Mouse (Mus musculus): Measurements from ENCODE around the gene Nup188. TPM values are rescaled to one million over a fixed set of nuclear protein-coding genes. Genes with fewer than 3 reads are reported as not detected.

Gene Nup188
- total RNA-seq, 4 experiments from 2014 or later, result 6.0 to 8.8 (median 7.2) TPM

DNA sequence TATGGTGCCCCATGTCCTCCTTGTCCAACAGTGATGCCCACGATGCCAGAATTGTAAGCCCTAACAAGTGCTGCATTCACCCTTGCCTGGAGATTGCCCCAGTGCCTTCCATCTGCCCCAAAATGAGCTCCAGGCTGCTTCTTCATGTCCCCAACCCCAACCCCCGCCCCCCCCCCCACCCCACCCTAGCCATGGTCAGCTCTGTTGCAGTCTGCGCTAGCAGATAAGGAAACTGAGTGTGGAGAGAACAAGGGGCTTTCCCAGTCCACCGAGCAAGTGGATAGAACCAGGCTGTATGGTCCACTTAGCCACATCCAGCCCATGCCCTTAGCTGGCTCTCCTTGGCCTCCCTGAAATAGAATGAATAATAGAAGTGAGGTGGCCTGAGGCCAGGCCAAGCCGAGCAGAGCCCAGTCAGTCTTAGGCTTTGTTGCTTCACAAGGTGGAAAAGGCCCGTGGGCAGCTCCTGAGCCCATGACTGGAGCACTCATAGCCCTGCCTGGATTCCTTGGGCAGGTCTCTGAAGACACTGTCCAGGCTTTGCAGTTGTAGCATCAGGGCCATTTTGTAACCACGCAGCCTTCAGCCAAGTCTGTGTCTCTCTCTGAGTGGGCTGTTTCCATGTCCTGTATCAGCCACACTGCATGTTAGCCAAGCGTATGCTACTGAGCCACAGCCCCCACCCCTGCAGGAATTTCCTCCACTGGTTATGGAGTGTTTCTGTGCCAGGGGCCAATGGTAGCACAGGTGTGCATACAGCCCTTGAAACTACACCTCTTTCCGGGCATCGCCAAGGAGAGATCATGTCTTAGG lies 94.6 kb downstream of the Nup188 start:
- DNase-seq (ENCODE audit: low spot score in 2 of 2), result no peak

DNA sequence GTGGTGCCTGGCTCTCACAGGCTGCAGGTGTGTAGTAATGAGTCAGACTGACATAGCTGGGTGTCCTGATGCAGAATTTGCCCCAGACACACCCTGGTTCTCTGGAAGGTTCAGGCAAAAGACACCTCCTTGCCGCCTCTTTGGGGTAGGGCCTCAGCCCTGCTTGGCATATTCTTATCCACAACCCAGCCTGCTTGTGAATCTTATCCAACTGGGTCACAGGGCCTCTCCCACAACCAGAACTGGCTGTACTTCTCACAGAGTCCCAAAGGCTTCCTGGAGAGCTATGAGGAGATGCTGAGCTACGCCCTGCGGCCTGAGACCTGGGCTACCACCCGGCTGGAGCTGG lies 95.2 kb downstream of the Nup188 start:
- DNase-seq (ENCODE audit: low spot score in 2 of 2), result no peak

DNA sequence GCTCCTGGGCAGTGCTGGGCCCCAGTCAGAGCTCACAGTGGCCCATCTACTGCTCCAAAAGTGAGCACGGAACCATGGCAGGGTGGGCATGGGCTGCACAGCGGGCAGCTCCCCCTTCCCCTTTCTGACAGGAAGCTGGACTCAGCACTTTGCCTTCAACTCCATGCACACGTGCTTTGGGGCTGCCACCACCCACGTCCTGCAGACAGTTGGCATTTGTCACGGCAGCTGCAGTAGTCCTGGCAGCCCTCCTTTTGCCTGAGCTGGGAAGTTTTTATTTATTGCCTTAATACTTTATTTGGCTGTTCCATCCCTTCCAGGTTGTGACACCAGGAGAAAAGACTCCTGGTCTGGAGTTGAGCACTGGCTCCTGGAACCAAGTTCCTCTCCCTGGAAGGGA lies 98.6 kb downstream of the Nup188 start:
- DNase-seq (ENCODE audit: low spot score in 2 of 2), result no peak

DNA sequence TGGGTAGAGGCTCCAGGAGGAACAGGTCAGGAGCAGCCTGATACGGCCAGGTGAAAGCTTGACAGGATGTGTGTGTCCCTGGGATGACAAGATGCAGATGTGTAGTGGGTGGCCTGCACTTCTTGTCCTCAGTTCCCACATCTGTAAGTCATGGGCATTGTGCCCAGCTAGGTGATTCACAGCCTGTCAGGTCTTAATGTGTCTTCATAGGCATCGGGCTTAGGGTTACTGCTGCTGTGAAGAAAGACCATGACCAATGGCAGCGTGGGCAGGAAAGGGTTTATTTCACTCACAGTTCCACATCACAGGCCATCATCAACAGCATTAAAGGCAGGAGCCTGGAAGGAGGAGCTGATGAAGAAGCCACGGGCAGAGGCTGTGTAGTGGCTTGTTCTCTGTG lies 99.4 kb downstream of the Nup188 start:
- no peak for DNase-seq (ENCODE audit: low spot score in 2 of 2)

DNA sequence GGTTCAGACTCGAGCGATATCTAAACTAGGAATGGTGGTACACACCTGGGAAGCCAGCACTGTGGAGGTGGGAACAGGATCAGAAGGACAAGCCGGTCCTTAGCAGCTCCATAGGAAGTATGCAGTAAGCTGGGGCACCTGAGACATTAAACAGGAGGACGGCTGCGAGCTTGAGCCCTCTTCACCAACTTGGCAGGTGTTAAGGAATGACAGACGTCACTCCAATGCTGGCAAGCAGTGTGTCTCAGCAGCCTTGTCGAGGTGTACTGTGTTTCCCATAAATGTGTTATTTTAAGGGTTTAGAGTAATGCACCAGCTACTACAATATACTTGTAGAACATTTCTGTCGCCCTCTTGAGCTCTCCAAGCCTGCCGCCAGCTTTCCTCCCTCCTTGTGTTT lies 100.7 kb downstream of the Nup188 start:
- DNase-seq (ENCODE audit: low spot score in 2 of 2), result no peak

DNA sequence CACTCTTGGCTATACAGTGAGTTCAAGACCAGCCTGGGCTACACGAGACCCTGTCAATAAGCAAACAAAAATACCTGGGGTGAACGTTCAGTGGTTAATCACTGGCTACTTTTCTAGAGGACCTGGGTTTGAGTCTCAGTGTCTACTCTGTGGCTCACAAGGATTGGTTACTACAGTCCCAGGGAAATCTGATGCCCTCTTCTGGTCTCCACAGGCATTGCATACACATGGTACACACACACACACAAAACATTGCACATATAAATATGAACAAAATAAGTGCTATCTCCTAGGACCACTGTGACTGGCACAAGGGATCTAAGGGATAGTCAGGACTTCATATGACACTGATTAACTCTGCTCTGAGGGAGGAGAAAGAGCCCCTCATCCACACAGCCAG lies 102.8 kb downstream of the Nup188 start:
- no peak for DNase-seq (ENCODE audit: low spot score in 2 of 2)

DNA sequence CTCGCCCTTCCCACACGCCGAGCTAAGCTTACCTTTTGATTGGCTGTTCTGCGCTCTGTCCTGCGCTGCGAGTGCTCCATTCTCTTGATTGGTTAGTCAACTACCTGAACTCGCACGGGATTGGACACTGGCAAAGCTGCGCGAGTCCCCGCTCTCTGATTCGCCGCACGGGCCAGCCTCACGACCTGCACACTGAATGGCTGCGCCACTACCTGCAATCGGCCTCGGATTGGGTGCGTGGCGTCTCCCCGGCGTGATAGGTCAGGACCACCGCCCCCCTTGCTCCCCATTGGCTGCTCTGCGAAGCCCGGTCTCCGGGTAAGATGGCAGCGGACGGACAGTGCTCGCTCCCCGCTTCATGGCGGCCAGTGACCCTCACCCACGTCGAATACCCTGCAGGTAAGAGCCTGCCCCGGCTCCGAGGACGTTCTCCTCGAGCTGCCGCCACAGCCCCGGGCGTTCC lies 105.9 kb downstream of the Nup188 start, which contains the start of gene Dolpp1:
Gene Dolpp1 (plus strand): TSS at position 141 of the 463 bp plus-strand sequence.
- DNase-seq (ENCODE audit: low spot score in 2 of 2), result peak; percentile 95 to 97

DNA sequence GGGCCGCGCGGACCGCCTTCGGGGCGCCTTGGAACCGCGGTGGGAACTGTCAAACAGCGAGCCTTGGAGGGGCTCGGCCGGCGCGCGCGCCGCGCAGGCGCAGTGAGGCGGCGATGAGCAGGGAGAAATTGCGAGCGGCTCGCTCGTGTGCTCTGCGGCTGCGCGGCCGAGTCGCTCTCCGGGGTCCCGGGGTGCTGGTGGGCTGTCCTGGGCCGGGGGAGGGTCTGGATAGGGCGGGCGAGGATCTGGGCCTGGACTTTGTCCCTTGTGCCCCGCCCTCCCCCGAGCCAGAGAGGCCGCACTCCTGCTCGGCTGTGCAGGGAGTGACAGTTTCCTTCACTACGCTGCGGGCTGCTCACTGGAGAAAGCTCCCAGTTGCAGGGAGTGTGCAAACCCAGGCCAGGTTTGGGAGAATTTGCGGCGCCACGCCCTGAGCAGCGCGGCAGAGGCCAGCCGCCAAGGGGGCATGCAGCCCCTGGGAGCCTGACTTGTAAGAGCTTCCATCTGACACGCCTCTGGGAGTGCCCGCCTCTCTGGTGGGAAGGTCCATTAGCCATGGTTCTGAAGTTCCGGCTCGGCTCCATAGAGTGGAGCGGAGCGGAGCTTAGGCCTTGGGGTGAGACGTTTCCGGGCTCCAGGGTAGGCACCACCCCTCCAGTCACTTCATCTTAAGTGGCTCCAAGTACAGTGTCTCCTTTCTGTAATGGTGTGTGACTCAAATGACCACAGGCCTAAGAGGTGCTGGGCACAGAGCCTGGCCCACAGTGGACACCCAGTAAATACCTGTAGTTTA lies 106.6 kb downstream of the Nup188 start:
- peak; percentile 62 to 72 for DNase-seq (ENCODE audit: low spot score in 2 of 2)

DNA sequence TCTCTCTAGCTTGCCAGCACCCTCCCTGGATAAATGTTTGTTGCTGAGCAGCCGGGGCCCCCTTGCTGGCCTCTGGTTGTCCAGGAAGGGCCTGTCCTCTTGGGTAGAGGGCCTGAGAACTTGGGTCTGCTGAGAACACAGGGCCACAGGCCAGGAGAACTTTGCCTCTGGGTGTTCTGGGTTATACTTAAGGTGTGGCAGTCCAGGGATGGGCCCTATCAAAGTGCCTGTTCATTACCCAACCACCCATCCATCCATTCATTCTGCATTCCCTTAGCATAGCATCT lies 107.1 kb downstream of the Nup188 start:
- no peak for DNase-seq (ENCODE audit: low spot score in 2 of 2)

Small RNA genes within 50 kb of the gene (microRNA-seq; reads per million reads assigned to microRNA genes)
- gene Gm47292, result not detected

Other genes with a start within 250 kb of the Nup188 start
- 1 to 10 TPM; 3.9 to 5.6 (median 4.3) TPM for gene Wdr34, start 237.5 kb upstream of the Nup188 start, total RNA-seq (2022)
- 100 to 1,000 TPM; 106 to 121 (median 118) TPM for gene Set, start 229.0 kb upstream of the Nup188 start, total RNA-seq (2022)
- gene Pkn3, start 208.7 kb upstream of the Nup188 start, total RNA-seq (2022), result 1 to 10 TPM; 2.1 to 3.2 (median 2.7) TPM
- gene Zdhhc12, start 192.7 kb upstream of the Nup188 start, total RNA-seq (2022), result 1 to 10 TPM; 3.1 to 3.9 (median 3.4) TPM
- 10 to 100 TPM; 23.5 to 24.8 (median 24.3) TPM for gene Zer1, start 161.8 kb upstream of the Nup188 start, total RNA-seq (2022)
- gene Tbc1d13, start 152.7 kb upstream of the Nup188 start, total RNA-seq (2022), result 10 to 100 TPM; 11.1 to 13.9 (median 11.2) TPM
- 10 to 100 TPM; 50.3 to 59.4 (median 56.9) TPM for gene Endog, start 114.9 kb upstream of the Nup188 start, total RNA-seq (2022)
- gene Spout1, start 107.9 kb upstream of the Nup188 start, total RNA-seq (2022), result 1 to 10 TPM; 3.4 to 5.1 (median 4.3) TPM
- 10 to 100 TPM; 23.0 to 28.7 (median 26.8) TPM for gene Kyat1, start 80.5 kb upstream of the Nup188 start, total RNA-seq (2022)
- 10 to 100 TPM; 13.2 to 20.1 (median 15.3) TPM for gene Lrrc8a, start 48.7 kb upstream of the Nup188 start, total RNA-seq (2022)
- under 1 TPM in 3 of 4 experiments, not detected in 1; 0.22 to 0.78 (median 0.40) TPM for gene Gm28035, start 45.8 kb upstream of the Nup188 start, total RNA-seq (2022)
- 10 to 100 TPM in 2 of 4 experiments, 1 to 10 TPM in 2; 7.7 to 14.2 (median 11.0) TPM for gene Phyhd1, start 20.2 kb upstream of the Nup188 start, total RNA-seq (2022)
- not detected for gene Gm28038, start 5.4 kb upstream of the Nup188 start, total RNA-seq (2022)
- gene Dolk, start 63 bp upstream of the Nup188 start, total RNA-seq (2022), result 10 to 100 TPM; 20.5 to 26.2 (median 24.6) TPM
- 10 to 100 TPM; 15.3 to 18.5 (median 16.8) TPM for gene Sh3glb2, start 72.9 kb downstream of the Nup188 start, total RNA-seq (2022)
- gene Miga2, start 77.8 kb downstream of the Nup188 start, total RNA-seq (2022), result 10 to 100 TPM; 13.2 to 29.8 (median 17.4) TPM
- 1 to 10 TPM; 3.9 to 4.5 (median 4.1) TPM for gene Dolpp1, start 105.9 kb downstream of the Nup188 start, total RNA-seq (2022)
- 100 to 1,000 TPM; 355 to 420 (median 382) TPM for gene Crat, start 129.4 kb downstream of the Nup188 start, total RNA-seq (2022)
- 10 to 100 TPM; 55.6 to 70.0 (median 63.9) TPM for gene Ptpa, start 129.6 kb downstream of the Nup188 start, total RNA-seq (2022)
- gene Ier5l, start 187.8 kb downstream of the Nup188 start, total RNA-seq (2022), result 1 to 10 TPM in 3 of 4 experiments, under 1 TPM in 1; 0.96 to 1.7 (median 1.4) TPM

Data from gastrocnemius, adult 8-10 months (tissue).